Mouse (Mus musculus): ENCODE measurements around the gene Map4k5.

DNA sequence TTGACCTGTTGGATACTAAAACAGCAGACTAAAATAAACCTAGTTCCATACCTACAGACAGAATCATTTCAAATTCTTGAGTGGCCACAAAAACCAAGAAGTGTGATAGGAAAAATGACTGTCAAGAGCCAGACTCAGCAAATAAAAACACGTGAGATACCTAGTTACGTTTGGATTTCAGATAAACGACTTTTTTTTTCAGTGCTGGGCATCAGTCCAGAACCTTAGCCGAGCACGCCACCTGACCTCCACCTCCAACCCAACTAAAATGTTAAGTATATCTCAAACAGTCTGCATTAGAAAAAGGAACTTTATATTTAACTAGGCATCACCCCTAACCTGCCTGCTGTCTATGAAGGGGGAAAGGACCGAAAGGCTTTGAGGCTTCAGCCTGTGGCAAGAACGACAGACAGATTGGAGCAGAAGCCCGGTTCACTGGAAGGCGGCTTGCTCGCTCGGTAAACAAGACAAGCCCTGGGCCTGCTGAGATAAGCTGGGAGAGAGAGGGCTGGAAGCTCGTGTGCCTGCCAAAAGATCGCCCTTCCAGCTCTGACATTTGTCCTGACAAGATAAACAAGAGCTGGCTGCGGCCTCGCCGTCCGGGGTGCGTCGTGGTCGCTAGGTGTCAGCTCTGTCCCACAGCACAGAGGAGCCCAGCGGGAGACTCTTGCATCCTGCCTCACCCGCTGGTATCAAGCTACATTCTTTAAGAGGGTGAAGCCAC, 135.4 kb downstream of the Map4k5 start:
- TF ChIP-seq POLR2A (IDR thresholded peaks at IDR 0.05; ENCODE audit: control insufficient read depth, low read depth, low read length) (no peak), CTCF (IDR thresholded peaks at IDR 0.05; ENCODE audit: control insufficient read depth, insufficient read depth, insufficient replicate concordance, low read depth, low read length) (peak; percentile 56; the same call in 1 of the 2 replicates)
